Mouse (Mus musculus): ENCODE measurements at regions not wholly inside any gene's neighbourhood (a gene's known extent, or its start where the extent isn't known, plus 50 kb on each side); places are given as distances from the start of the nearest gene placed in this dataset.
"Not testable (repeated sequence)": the region's sequence is repeated elsewhere in the genome, so short reads cannot be mapped to it uniquely, and the experiment has no call there.

- no peak for DNase-seq (ENCODE audit: low spot score)
Measured at GRCm38 (mm10) chr3:130819031-130819836, 89.0 kb upstream of the Rpl34 start.

DNA sequence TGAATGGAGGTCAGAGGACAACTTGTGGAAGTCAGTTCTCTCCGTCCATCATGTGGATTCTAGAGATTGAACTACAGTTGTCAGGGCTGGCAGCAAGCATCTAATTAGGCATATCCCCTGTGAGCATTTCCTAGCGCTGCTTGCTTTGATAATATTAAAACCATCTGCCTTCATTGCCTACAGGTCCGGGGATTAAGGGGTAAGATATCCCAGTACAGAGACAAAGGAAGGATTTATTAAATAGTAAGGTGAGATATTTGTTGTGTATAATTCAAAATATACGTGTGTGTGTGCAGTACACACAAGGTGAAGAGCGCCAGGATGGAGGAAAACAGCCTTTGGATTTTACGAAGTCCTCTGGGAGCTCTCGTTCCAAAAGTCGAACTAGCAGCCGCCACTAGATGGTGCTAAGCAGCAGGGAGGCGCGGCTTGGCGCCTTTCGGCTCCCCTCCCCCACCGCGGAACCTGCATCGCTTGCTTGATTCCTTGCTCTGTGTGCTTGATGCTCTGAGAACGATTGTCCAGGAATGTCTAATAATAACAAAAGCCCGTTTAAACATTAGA lies 88.4 kb upstream of the Rpl34 start:
- DNase-seq (ENCODE audit: low spot score): peak; percentile 92

- DNase-seq (ENCODE audit: low spot score): no peak
Measured at GRCm38 (mm10) chr3:130809696-130810665, 79.8 kb upstream of the Rpl34 start.

DNA sequence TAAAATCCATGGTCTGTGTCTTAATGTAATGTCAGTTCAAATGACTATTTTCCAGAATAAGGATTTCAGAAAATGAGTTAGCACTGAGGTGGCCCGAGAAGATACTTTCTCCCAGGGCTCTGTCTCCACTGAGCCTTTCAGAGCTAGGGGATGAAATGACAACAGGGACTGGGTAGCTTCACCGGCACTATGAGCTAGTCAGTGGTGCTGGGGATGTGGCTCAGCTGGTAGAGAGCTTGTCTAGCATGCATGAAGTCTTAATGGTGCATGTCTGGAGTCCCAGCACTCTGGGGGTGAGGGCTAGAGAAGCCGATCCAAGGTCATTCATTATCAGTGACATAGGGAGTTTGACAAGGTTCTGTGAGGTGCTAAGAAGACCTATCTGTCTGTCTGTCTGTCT lies 75.1 kb upstream of the Rpl34 start:
- no peak for DNase-seq (ENCODE audit: low spot score)

- DNase-seq (ENCODE audit: low spot score): no peak
Measured at GRCm38 (mm10) chr3:130804327-130804662, 74.1 kb upstream of the Rpl34 start.

GRCm38 (mm10) chr3:130803591-130804326 lies 73.6 kb upstream of the Rpl34 start:
- no peak for DNase-seq (ENCODE audit: low spot score)

DNA sequence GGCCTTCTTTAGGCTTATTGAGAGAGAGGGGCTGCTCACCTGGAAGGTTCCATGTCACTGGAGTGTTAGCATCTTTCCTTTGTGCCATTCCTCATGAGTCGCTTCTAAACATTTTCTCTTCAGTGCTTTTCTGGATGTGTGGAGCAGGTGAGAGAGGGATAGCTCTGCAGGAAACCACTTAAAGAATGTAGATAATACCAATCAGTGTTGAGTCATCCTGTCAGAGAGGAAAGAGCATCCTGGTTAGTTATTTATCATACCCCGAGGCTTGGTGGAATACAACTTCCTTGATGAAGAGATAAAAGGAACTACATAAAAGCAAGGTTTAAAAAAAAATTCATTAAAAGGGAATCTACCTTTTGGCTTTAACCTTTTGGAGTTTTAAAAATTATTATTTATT lies 69.8 kb upstream of the Rpl34 start:
- no peak for DNase-seq (ENCODE audit: low spot score)

DNA sequence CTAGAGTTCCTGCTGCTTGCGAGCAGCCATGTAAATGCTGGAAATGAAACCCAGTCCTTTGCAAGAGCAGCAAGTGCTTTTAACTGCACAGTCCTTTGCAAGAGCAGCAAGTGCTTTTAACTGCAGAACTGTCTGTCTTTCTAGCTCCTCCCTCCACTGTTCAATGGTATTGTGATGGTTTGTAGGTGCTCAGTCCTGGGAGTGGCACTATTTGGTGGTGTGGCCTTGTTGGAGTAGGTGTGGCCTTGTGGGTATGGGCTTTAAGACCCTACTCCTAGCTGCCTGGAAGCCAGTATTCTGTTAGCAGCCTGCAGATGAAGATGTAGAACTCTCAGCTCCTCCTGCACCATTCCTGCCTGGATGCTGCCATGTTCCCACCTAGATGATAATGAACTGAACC lies 67.8 kb upstream of the Rpl34 start:
- DNase-seq (ENCODE audit: low spot score): not testable (repeated sequence)

DNA sequence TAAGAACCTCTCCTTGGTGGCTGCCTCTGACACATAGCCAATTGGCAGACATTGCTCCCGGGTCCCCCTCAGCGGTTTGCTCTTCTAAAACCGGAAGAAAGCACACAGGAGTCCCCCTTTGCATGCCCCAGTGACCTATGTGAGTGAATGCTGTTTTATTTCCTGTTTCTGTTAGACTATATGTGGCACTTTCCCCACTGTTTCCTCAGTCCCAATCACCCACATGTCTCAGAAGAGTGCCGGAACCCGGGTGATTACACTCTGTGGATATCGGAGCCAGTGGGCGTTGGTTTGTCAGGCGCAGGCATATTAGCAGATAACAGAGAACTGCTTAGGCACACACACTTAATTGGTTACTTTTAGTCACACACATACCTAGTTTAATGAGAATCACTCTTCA lies 66.3 kb upstream of the Rpl34 start:
- DNase-seq (ENCODE audit: low spot score): no peak

- DNase-seq (ENCODE audit: low spot score): no peak
Measured at GRCm38 (mm10) chr3:130795396-130795795, 65.2 kb upstream of the Rpl34 start.

GRCm38 (mm10) chr3:130794142-130794925 lies 64.1 kb upstream of the Rpl34 start:
- no peak for DNase-seq (ENCODE audit: low spot score)

GRCm38 (mm10) chr3:130780706-130781240 lies 50.6 kb upstream of the Rpl34 start:
- DNase-seq (ENCODE audit: low spot score): no peak

All from urinary bladder, postnatal 25 days (tissue).